Mouse (Mus musculus) limb, embryonic 13.5 days (tissue): ENCODE results near the gene Rfx7. TPM values are rescaled to one million over a fixed set of nuclear protein-coding genes. Genes with fewer than 3 reads are reported as not detected.
"Not testable (repeated sequence)": the region's sequence is repeated elsewhere in the genome, so short reads cannot be mapped to it uniquely, and the experiment has no call there.

ENCODE experiments used
- ATAC-seq: fragments of 200-750 bp; cut with Nextera tagmentation; 2 replicates; pipeline ENCODE4 v1.8.0; 2017; ENCODE audit warnings: low read depth, moderate number of reproducible peaks, moderate TSS enrichment; ENCODE audit not compliant: low FRiP score
- H3K27ac ChIP-seq: fragments of 300-500 bp; sonication (generic); 2 replicates; pipeline ENCODE4 v1.5.1; 2015; ENCODE audit warnings: inconsistent platforms, mild to moderate bottlenecking, moderate library complexity
- H3K27me3 ChIP-seq: fragments of 300-500 bp; sonication (generic); 2 replicates; pipeline ENCODE4 v1.6.1; 2015; ENCODE audit warnings: mild to moderate bottlenecking, inconsistent platforms
- H3K36me3 ChIP-seq: fragments of 300-500 bp; sonication (generic); 2 replicates; pipeline ENCODE4 v1.6.1; 2015; ENCODE audit warnings: inconsistent platforms, mild to moderate bottlenecking, moderate library complexity
- H3K4me1 ChIP-seq: fragments of 300-500 bp; sonication (generic); 2 replicates; pipeline ENCODE4 v1.6.1; 2015; ENCODE audit warnings: inconsistent platforms
- H3K4me2 ChIP-seq: fragments of 300-500 bp; sonication (generic); replicated peaks from 2 replicates; pipeline ENCODE4 v1.6.1; 2015; ENCODE audit warnings: inconsistent platforms, mild to moderate bottlenecking, moderate library complexity
- H3K4me3 ChIP-seq: fragments of 300-500 bp; sonication (generic); 2 replicates; pipeline ENCODE4 v1.5.1; 2015; ENCODE audit warnings: moderate library complexity, mild to moderate bottlenecking, inconsistent platforms
- H3K9ac ChIP-seq: fragments of 300-500 bp; sonication (generic); 2 replicates; pipeline ENCODE4 v1.6.1; 2015; ENCODE audit warnings: mild to moderate bottlenecking, inconsistent platforms
- H3K9me3 ChIP-seq: fragments of 300-500 bp; sonication (generic); 2 replicates; pipeline ENCODE4 v1.6.1; 2016; ENCODE audit warnings: inconsistent platforms
- WGBS: fragments of 180-500 bp; shearing (Covaris S2); methylation state at CpG from one replicate; pipeline ENCODE4 v1.1.7; 2015; 5-methylcytosine and 5-hydroxymethylcytosine counted together
- polyA plus RNA-seq: library from polyadenylated mRNA; unstranded; fragments of >200 nt; fragmentation: Nextera tagmentation; extraction: Ambion mirVana; gene quantifications from 2 replicates; pipeline ENCODE4 v1.2.1, GENCODE M21; 2015

Rfx7 gene
- polyA plus RNA-seq, 1 experiment from 2014 or later: 10.9 TPM

DNA sequence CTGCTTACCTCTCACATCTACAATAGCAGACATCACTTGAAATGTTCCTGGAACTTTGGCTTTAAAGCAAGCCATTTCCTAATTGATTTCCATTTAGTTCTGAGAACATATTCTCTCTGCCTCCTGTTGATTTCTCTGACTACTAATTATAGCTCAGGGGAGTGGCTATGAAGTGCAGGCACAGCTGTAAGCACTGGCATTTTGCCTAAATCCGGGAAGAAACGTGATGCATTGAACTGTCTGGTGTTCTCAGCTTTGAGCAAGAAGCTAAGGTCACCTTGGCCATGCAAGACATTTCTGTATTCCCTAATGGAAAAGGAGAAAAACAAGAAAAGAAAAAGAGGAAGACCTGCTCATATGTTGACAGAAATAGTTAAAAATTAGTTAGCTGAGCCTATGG, 96.6 kb downstream of the Rfx7 start:
- no peak overlapping the region for H3K27ac ChIP-seq
- no peaks in the 10 kb centered on the region for H3K27me3 ChIP-seq
- no peaks in the 10 kb centered on the region for H3K9me3 ChIP-seq
- ATAC-seq: no peak
- H3K4me2 ChIP-seq: no peak overlapping the region
- H3K9ac ChIP-seq: no peak overlapping the region
- H3K4me3 ChIP-seq: no peak overlapping the region
- peaks cover 10% of the 10 kb centered on the region for H3K4me1 ChIP-seq
- WGBS: 16% methylated on average over 2 of the region's 2 CpGs
- peaks cover 5% of the 10 kb centered on the region; the same call in 1 of the 2 replicates for H3K36me3 ChIP-seq

DNA sequence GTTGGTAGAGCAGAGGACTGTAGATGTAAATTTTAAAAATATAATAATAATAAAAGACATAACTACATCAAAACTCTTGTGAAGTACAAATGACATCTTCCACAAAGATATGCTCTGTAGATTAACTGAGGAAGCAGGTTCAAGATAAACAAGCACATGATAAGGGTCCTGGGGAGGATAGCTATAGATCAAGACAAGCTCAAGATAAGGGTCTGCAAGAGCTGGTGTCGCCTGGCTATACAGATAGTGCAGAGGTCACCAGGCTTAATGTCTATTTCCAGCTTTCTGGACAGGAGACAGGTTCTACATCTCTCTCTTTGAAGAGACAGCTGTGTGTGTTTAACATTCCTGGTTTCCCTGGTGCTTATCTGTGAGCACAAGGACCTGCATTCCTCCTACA, 100.2 kb downstream of the Rfx7 start:
- H3K4me2 ChIP-seq: no peak overlapping the region
- no peaks in the 10 kb centered on the region for H3K9me3 ChIP-seq
- H3K9ac ChIP-seq: no peak overlapping the region
- no peaks in the 10 kb centered on the region for H3K27me3 ChIP-seq
- 42% methylated on average over 1 of the region's 1 CpGs for WGBS
- H3K4me1 ChIP-seq: peaks cover 10% of the 10 kb centered on the region
- no peaks in the 10 kb centered on the region for H3K36me3 ChIP-seq
- no peak overlapping the region for H3K27ac ChIP-seq
- H3K4me3 ChIP-seq: no peak overlapping the region
- no peak for ATAC-seq

DNA sequence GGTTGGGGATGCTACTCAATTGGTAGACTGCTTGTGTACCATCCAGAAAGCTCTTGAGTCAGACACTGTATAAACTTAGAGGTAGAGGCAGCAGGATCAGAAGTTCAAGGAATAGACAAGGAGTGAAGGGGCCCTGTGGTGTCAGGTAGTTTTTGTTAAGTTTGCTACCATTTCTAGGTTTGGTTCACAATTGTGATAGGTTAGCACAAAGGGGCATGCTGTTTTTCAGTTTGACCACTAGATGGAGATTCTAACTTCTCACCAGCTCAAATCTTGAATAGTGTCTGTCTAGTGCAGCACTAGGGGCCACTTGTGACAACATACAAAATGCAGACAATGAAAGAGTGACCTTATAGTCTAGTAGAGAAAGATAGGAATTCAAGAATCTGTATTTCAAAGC, 103.1 kb downstream of the Rfx7 start:
- H3K27ac ChIP-seq: no peak overlapping the region
- no peak overlapping the region for H3K9ac ChIP-seq
- no peaks in the 10 kb centered on the region for H3K27me3 ChIP-seq
- H3K36me3 ChIP-seq: no peaks in the 10 kb centered on the region
- no peak overlapping the region for H3K4me3 ChIP-seq
- no peak overlapping the region for H3K4me2 ChIP-seq
- no peaks in the 10 kb centered on the region for H3K9me3 ChIP-seq
- ATAC-seq: no peak
- H3K4me1 ChIP-seq: peaks cover 17% of the 10 kb centered on the region

DNA sequence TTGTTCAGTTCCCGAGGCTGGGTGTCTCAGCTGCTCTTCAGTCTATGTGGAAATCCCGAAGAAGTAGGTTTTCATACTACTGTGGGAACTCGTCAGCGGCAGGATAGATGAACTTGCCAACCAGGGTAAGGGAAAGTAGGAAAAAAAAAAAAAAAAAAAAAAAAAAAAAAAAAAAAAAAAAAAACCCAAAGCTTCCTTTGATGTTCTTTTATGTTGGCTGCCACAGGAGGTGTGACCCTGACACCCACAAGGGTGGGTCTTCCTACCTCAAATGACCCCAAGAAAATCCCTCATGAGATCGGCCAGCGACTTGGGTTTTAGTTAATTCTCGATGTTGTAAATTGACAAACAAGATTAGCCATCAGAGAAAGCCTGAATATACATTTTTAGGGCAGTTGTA, 104.5 kb downstream of the Rfx7 start:
- WGBS: 78% methylated on average over 7 of the region's 7 CpGs
- no peak for ATAC-seq
- no peaks in the 10 kb centered on the region for H3K9me3 ChIP-seq

DNA sequence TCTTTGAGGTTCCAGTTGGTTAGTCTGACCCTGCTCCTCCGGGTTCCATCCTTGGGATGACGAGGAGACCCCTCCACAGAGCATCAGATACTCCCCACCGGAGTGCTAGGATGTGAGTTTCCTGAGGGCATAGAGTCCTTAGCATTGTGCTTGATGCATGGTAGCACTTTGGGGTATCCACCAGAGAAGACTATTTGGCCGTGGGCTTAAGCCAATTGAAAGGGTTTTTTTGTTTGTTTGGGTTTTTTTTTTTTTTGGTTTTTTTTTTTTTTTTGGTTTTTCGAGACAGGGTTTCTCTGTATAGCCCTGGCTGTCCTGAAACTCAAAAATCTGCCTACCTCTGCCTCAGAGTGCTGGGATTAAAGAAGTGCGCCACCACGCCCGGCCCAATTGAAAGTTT, 105.2 kb downstream of the Rfx7 start:
- Histone ChIP-seq H3K4me1 (peaks cover 36% of the 10 kb centered on the region), H3K9ac (no peak overlapping the region), H3K27ac (no peak overlapping the region), H3K27me3 (no peaks in the 10 kb centered on the region), H3K4me2 (no peak overlapping the region), H3K9me3 (no peaks in the 10 kb centered on the region), H3K36me3 (no peaks in the 10 kb centered on the region), H3K4me3 (no peak overlapping the region)
- 87% methylated on average over 8 of the region's 8 CpGs for WGBS
- no peak for ATAC-seq

More for the DNA sequence above, 104.5 kb downstream of the Rfx7 start:
- Histone ChIP-seq H3K4me3 (no peak overlapping the region), H3K36me3 (no peaks in the 10 kb centered on the region), H3K27me3 (no peaks in the 10 kb centered on the region), H3K27ac (no peak overlapping the region), H3K9ac (no peak overlapping the region), H3K4me2 (no peak overlapping the region), H3K4me1 (peaks cover 30% of the 10 kb centered on the region)

DNA sequence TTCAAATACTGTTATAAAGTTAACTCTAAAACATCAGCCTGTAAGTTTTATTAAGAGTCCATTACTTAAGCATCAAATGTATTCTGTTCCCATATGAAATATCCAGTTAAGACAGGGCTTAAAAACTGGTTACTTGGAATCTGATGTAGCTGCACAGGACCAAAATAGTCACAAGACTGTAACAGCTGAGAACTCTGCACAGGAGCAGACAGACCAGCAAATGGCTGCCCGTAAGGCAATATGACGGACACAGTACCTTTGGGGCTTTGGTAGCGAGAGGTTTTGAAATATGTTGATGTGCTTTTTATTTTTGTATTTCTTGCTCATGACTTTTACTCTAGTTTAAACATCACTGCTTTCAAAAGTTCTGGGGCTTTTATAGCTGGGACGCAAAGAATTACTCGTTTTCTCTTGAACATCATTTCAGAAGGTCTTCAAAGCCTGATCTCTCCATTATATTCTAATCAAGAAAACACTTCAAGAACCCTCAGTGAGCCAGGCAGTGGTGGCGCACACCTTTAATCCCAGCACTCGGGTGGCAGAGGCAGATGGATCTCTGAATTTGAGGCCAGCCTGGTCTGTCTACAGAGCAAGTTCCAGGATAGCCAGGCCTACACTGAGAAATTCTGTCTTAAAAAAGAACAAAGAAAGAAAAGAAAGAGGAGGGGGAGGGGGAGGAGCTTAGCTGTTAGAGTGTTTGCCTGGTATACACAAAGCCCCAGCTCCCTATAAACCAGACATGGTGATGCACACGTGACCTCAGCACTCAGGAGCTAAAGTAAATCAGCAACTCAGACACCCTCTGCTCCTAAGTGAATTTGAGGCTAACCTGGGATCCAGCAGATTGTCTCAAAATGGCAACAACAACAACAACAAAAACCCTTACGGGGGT, 107.2 kb downstream of the Rfx7 start:
- no peaks in the 10 kb centered on the region for H3K27me3 ChIP-seq
- H3K9ac ChIP-seq: peak overlapping the region; percentile 69
- no peaks in the 10 kb centered on the region for H3K9me3 ChIP-seq
- H3K27ac ChIP-seq: peak overlapping the region; percentile 100
- ATAC-seq: peak; percentile 73
- no peaks in the 10 kb centered on the region for H3K36me3 ChIP-seq
- peak overlapping the region; percentile 67 for H3K4me2 ChIP-seq
- H3K4me3 ChIP-seq: peak overlapping the region; percentile 35
- 35% methylated on average over 9 of the region's 9 CpGs for WGBS
- H3K4me1 ChIP-seq: peaks cover 49% of the 10 kb centered on the region

DNA sequence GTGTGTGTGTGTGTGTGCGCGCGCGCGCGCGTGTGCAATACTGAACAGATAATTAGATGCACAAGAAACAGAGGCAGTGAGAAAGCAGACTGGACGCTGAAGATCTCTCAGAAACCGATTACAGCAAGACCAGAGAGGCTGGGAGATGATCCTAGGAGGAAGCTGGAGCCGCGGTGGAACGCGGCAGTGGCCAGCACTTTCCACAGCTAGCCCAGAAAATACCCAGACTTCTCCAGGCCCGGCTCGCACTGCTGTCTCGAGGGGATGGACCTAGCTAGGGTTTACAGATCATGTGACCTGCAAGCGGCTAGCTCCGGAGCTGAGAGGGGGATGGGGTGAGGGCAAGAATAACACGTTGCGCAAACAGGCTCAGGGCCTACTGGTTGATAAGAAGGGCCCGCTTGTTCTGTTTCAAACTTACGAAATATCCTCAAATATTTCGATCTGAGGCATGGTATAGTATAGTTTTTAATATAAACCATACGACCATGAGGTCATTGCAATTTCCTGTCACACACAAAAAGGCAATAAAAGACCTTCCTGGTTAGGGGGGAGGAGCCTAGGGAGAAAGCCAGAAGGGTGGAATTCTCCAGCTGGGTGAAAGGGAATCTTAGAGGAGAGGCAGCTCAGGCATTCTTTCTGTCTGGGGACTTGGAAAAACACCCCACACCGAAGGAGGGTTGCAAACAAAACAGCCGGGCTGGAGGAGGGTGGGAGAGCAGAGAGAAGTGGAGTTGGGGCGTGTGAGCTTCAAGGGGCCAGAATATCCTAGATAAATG, 108.0 kb downstream of the Rfx7 start:
- peak overlapping the region; percentile 67 for H3K4me2 ChIP-seq
- H3K27me3 ChIP-seq: no peaks in the 10 kb centered on the region
- no peaks in the 10 kb centered on the region for H3K9me3 ChIP-seq
- peaks cover 56% of the 10 kb centered on the region for H3K4me1 ChIP-seq
- peak overlapping the region; percentile 69 for H3K9ac ChIP-seq
- H3K36me3 ChIP-seq: no peaks in the 10 kb centered on the region
- peak; percentile 94 for ATAC-seq
- WGBS: under 1% methylated on average over 27 of the region's 27 CpGs
- peak overlapping the region; percentile 100 for H3K27ac ChIP-seq
- H3K4me3 ChIP-seq: peak overlapping the region; percentile 35

DNA sequence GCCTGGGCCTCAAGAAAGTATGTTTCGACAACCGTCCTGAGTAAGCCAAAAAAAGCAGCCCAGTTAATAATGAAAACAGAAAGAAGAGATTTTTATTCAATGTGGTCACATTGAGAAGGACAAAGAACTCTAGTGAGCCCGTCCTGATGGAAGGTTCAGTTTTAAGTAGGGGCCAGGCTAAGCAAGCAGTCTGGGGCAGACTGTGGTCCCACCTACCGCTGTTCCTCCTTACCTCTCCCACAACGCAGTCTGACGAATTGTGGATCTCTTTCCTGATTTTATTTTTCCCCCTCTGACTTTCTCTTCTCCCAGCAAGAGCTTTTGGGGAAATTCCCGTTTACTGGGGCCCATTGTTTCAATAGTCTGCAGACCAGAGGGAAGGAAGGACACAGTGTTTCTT, 108.6 kb downstream of the Rfx7 start:
- ATAC-seq: peak; percentile 25; the same call in 1 of the 2 replicates
- H3K9me3 ChIP-seq: no peaks in the 10 kb centered on the region
- H3K4me3 ChIP-seq: peak overlapping the region; percentile 35; the same call in 1 of the 2 replicates
- H3K36me3 ChIP-seq: no peaks in the 10 kb centered on the region
- peak overlapping the region; percentile 67 for H3K4me2 ChIP-seq
- H3K9ac ChIP-seq: peak overlapping the region; percentile 69
- H3K4me1 ChIP-seq: peaks cover 57% of the 10 kb centered on the region
- H3K27me3 ChIP-seq: no peaks in the 10 kb centered on the region
- WGBS: 8% methylated on average over 7 of the region's 7 CpGs
- H3K27ac ChIP-seq: peak overlapping the region; percentile 100

DNA sequence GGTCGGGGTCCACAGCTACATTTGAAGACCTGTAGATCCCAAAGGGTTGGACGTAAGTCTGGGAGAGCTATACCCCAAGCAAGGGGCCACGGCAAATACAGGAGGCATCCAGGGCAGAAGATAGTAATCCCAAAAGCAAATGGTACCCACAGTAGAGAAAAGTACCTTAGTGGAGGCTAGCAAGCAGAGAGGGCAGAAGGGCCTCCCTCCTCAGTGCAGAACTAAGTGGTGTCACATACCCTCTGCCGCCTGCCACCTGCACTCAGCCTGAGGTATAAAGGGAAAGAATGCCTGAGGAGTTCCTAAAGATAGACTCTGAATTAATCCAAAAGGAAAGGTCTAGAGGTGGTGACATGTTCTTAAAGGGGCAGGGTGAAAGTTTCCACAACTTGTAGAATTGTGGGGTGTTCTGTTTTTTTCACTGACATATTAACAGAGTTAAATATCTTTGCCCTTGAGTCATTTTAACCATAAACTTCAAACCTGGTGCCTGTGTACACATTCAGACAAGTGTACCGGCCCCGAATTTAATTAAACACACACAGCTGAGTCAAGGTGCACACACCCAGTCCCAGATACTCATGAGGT, 109.1 kb downstream of the Rfx7 start:
- H3K27ac ChIP-seq: peak overlapping the region; percentile 100
- H3K4me3 ChIP-seq: no peak overlapping the region
- no peaks in the 10 kb centered on the region for H3K36me3 ChIP-seq
- WGBS: 44% methylated on average over 6 of the region's 6 CpGs
- H3K9me3 ChIP-seq: no peaks in the 10 kb centered on the region
- peak overlapping the region; percentile 67 for H3K4me2 ChIP-seq
- H3K9ac ChIP-seq: peak overlapping the region; percentile 69; the same call in 1 of the 2 replicates
- H3K27me3 ChIP-seq: no peaks in the 10 kb centered on the region
- peaks cover 62% of the 10 kb centered on the region for H3K4me1 ChIP-seq
- ATAC-seq: no peak

DNA sequence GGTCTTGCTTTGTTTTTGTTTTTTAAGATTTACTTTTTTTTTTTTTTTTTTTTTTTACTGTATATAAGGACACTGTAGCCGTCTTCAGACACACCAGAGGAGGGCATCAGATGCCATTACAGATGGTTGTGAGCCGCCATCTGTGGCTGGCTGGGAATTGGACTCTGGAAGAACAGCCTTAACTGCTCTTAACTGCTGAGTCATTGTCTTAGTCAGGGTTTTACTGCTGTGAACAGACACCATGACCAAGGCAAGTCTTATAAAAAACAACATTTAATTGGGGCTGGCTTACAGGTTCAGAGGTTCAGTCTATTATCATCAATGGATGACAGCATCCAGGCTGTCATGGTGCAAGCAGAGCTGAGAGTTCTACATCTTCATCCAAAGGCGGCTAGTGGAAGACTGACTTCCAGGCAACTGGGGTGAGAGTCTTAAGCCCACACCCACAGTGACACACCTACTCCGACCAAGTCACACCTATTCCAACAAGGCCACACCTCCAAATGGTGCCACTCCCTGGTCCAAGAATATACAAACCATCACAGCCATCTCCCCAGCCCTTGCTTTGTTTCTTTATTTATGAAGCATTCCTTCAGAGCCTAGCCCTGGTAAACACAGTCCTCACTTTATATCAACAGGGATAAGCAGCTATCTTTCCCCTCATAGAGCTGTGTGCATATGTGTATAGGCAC, 110.9 kb downstream of the Rfx7 start:
- peak overlapping the region; percentile 74; the same call in 1 of the 2 replicates for H3K27ac ChIP-seq

DNA sequence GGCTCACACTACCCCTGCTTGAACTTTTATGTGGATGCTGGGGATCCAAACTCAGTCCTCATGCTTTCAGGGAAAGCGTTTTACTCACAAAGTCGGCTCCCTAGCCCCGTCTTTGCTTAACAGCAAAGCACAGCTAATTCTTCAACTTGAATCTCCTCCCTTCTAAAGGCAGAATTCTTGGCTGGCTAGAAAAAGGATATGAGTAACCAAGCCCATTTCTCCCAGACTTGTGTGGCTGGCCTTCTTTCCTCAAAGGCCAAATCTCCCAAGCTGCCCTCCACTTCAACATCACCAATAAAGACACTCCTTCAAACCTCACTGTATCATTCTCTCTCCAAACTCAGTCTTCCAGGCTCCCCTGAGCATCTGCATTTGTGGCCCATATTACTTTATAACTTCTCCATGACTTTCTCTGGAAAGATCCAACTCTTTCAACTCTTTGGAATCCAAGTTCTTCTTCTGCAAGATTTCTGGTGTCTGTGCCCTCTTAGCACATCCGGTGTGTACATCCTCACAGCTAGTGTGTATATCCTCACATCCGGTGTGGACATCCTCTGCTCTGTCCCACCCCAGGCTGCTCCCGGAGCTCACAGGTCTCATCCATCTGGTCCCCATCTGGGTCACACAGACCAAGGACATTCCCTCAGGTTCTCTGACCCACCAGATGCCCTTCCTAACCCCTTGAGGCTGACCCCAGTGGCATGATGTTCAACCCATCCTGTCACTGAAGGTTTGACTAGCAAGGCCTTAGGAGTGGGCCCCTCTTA, 111.8 kb downstream of the Rfx7 start:
- Histone ChIP-seq H3K9me3 (peaks cover 4% of the 10 kb centered on the region; the same call in 1 of the 2 replicates), H3K36me3 (no peaks in the 10 kb centered on the region), H3K27me3 (no peaks in the 10 kb centered on the region), H3K9ac (no peak overlapping the region), H3K4me1 (peaks cover 54% of the 10 kb centered on the region), H3K4me2 (no peak overlapping the region), H3K27ac (peak overlapping the region; percentile 74), H3K4me3 (no peak overlapping the region)
- 68% methylated on average over 6 of the region's 6 CpGs for WGBS
- no peak for ATAC-seq

More for the DNA sequence above, 110.9 kb downstream of the Rfx7 start:
- not testable (repeated sequence) for H3K9me3 ChIP-seq, H3K4me3 ChIP-seq, H3K36me3 ChIP-seq, ATAC-seq, H3K27me3 ChIP-seq, H3K9ac ChIP-seq, H3K4me2 ChIP-seq
- peaks cover 61% of the 10 kb centered on the region for H3K4me1 ChIP-seq
- 86% methylated on average over 4 of the region's 4 CpGs for WGBS
